Mouse (Mus musculus) heart, embryonic 14.5 days (tissue): Measurements from ENCODE around the gene Amotl1. TPM values are rescaled to one million over a fixed set of nuclear protein-coding genes. Genes with fewer than 3 reads are reported as not detected.

Source experiments
- ATAC-seq: fragments of 200-750 bp; cut with Nextera tagmentation; 2 replicates; pipeline ENCODE4 v1.8.0; 2017; ENCODE audit warnings: low read depth, moderate TSS enrichment; ENCODE audit not compliant: insufficient number of reproducible peaks, insufficient read depth, low FRiP score
- H3K27ac ChIP-seq, 2 experiments: fragments of 200-500 bp in 1 of 2; fragments of 300-500 bp in 1 of 2; sonication (generic) in 1 of 2; replicated peaks in 1 of 2; 2 replicates each; pipeline ENCODE4 v1.5.1; 2012 to 2014; ENCODE audit warnings: low read depth in 2 of 2, low read length in 2 of 2, control low read depth in 1 of 2, mild to moderate bottlenecking in 1 of 2, mixed read lengths in 1 of 2; ENCODE audit not compliant: control insufficient read depth in 1 of 2, insufficient read depth in 1 of 2
- H3K27me3 ChIP-seq: fragments of 300-500 bp; sonication (generic); 2 replicates; pipeline ENCODE4 v1.6.1; 2014; ENCODE audit warnings: mild to moderate bottlenecking, low read length, control low read depth; ENCODE audit not compliant: control insufficient read depth, insufficient read depth
- H3K36me3 ChIP-seq: fragments of 300-500 bp; sonication (generic); 2 replicates; pipeline ENCODE4 v1.6.1; 2014; ENCODE audit warnings: mild to moderate bottlenecking, control low read depth, low read length, mixed read lengths; ENCODE audit not compliant: control insufficient read depth, insufficient read depth
- H3K4me1 ChIP-seq, 2 experiments: fragments of 200-500 bp in 1 of 2; fragments of 300-500 bp in 1 of 2; sonication (generic) in 1 of 2; 2 replicates each; pipeline ENCODE4 v1.6.1; 2012 to 2014; ENCODE audit warnings: low read length in 2 of 2, control low read depth in 1 of 2, mixed read lengths in 1 of 2; ENCODE audit not compliant: control insufficient read depth in 2 of 2, insufficient read depth in 2 of 2
- H3K4me2 ChIP-seq: fragments of 300-500 bp; sonication (generic); 2 replicates; pipeline ENCODE4 v1.6.1; 2014; ENCODE audit warnings: mild to moderate bottlenecking, low read length
- H3K4me3 ChIP-seq, 2 experiments: fragments of 200-500 bp in 1 of 2; fragments of 300-500 bp in 1 of 2; sonication (generic) in 1 of 2; 2 replicates each; pipeline ENCODE4 v1.5.1; 2012 to 2014; ENCODE audit warnings: low read length in 2 of 2, mild to moderate bottlenecking in 2 of 2, control low read depth in 1 of 2, low read depth in 1 of 2, moderate library complexity in 1 of 2; ENCODE audit not compliant: control insufficient read depth in 1 of 2, insufficient read depth in 1 of 2
- H3K9ac ChIP-seq: fragments of 300-500 bp; sonication (generic); 2 replicates; pipeline ENCODE4 v1.6.1; 2014; ENCODE audit warnings: mild to moderate bottlenecking, low read length
- H3K9me3 ChIP-seq: fragments of 300-500 bp; sonication (generic); 2 replicates; pipeline ENCODE4 v1.6.1; 2016; ENCODE audit warnings: low read length, control low read depth; ENCODE audit not compliant: control insufficient read depth
- WGBS: fragments of 180-500 bp; shearing (Covaris S2); extraction: QIAGEN DNeasy Blood & Tissue Kit; methylation state at CpG from one replicate; pipeline ENCODE4 v1.1.7; 2014; 5-methylcytosine and 5-hydroxymethylcytosine counted together
- polyA plus RNA-seq: library from polyadenylated mRNA; unstranded; fragments of >200 nt; fragmentation: Nextera tagmentation; extraction: Ambion mirVana; gene quantifications from 2 replicates; pipeline ENCODE4 v1.2.1, GENCODE M21; 2014

Gene Amotl1
- polyA plus RNA-seq, 1 experiment from 2014 or later: 26.4 TPM

- no peak for ATAC-seq
- no peaks in the 10 kb centered on the region for H3K9me3 ChIP-seq
- H3K27ac ChIP-seq: no peak overlapping the region
- 0 out of 2 replicates have a peak, but pooled peaks cover 11% of the 10 kb centered on the region for H3K36me3 ChIP-seq
- no peak overlapping the region for H3K4me3 ChIP-seq
- peaks cover 23 to 67% of the 10 kb centered on the region in 2 experiments for H3K4me1 ChIP-seq
- no peaks in the 10 kb centered on the region for H3K27me3 ChIP-seq
- WGBS: 88% methylated on average over 4 of the region's 4 CpGs
- no peak overlapping the region for H3K4me2 ChIP-seq
- no peak overlapping the region for H3K9ac ChIP-seq
Measured at GRCm38 (mm10) chr9:14603475-14603874, 41.4 kb downstream of the Amotl1 start.

GRCm38 (mm10) chr9:14599799-14600198, 45.1 kb downstream of the Amotl1 start:
- Histone ChIP-seq H3K27ac (no peak overlapping the region), H3K9me3 (no peaks in the 10 kb centered on the region), H3K4me1 (peaks cover 26 to 61% of the 10 kb centered on the region in 2 experiments), H3K27me3 (no peaks in the 10 kb centered on the region), H3K9ac (no peak overlapping the region), H3K36me3 (peaks cover 18% of the 10 kb centered on the region), H3K4me3 (no peak overlapping the region), H3K4me2 (no peak overlapping the region)
- ATAC-seq: no peak
- WGBS: 72% methylated on average over 5 of the region's 5 CpGs

- Histone ChIP-seq H3K27me3 (no peaks in the 10 kb centered on the region), H3K27ac (no peak overlapping the region), H3K4me2 (no peak overlapping the region), H3K36me3 (peaks cover 29% of the 10 kb centered on the region), H3K4me1 (peaks cover 26 to 55% of the 10 kb centered on the region in 2 experiments), H3K4me3 (no peak overlapping the region), H3K9ac (no peak overlapping the region), H3K9me3 (no peaks in the 10 kb centered on the region)
- WGBS: 100% methylated on average over 2 of the region's 2 CpGs
- no peak for ATAC-seq
Measured at GRCm38 (mm10) chr9:14598157-14598556, 46.7 kb downstream of the Amotl1 start.

- H3K27me3 ChIP-seq: no peaks in the 10 kb centered on the region
- peaks cover 26 to 48% of the 10 kb centered on the region in 2 experiments for H3K4me1 ChIP-seq
- H3K27ac ChIP-seq: peak overlapping the region in 1 of 2 experiments; percentile 77; a peak in 1 of 4 replicates
- H3K4me3 ChIP-seq: no peak overlapping the region
- H3K9ac ChIP-seq: no peak overlapping the region
- H3K9me3 ChIP-seq: no peaks in the 10 kb centered on the region
- no peak for ATAC-seq
- H3K4me2 ChIP-seq: no peak overlapping the region
- H3K36me3 ChIP-seq: peaks cover 36% of the 10 kb centered on the region
- WGBS: 60% methylated on average over 3 of the region's 3 CpGs
Measured at GRCm38 (mm10) chr9:14597429-14597828, 47.4 kb downstream of the Amotl1 start.

GRCm38 (mm10) chr9:14596858-14597257, 48.0 kb downstream of the Amotl1 start:
- no peak overlapping the region for H3K4me3 ChIP-seq
- no peak overlapping the region for H3K4me2 ChIP-seq
- ATAC-seq: no peak
- no peak overlapping the region for H3K9ac ChIP-seq
- H3K27me3 ChIP-seq: no peaks in the 10 kb centered on the region
- H3K9me3 ChIP-seq: no peaks in the 10 kb centered on the region
- peaks cover 42% of the 10 kb centered on the region for H3K36me3 ChIP-seq
- WGBS: 54% methylated on average over 7 of the region's 7 CpGs
- H3K27ac ChIP-seq: peak overlapping the region; percentile 70 to 77
- peaks cover 23 to 42% of the 10 kb centered on the region in 2 experiments for H3K4me1 ChIP-seq

- ATAC-seq: peak; percentile 83
- H3K4me3 ChIP-seq: no peak overlapping the region
- no peaks in the 10 kb centered on the region for H3K9me3 ChIP-seq
- peak overlapping the region; percentile 70 to 77 for H3K27ac ChIP-seq
- peaks cover 23 to 40% of the 10 kb centered on the region in 2 experiments for H3K4me1 ChIP-seq
- WGBS: 45% methylated on average over 5 of the region's 5 CpGs
- H3K4me2 ChIP-seq: no peak overlapping the region
- H3K9ac ChIP-seq: no peak overlapping the region
- peaks cover 46% of the 10 kb centered on the region for H3K36me3 ChIP-seq
- no peaks in the 10 kb centered on the region for H3K27me3 ChIP-seq
Measured at GRCm38 (mm10) chr9:14596427-14596826, 48.4 kb downstream of the Amotl1 start.

GRCm38 (mm10) chr9:14595893-14596292, 49.0 kb downstream of the Amotl1 start:
- H3K9me3 ChIP-seq: no peaks in the 10 kb centered on the region
- peaks cover 23 to 41% of the 10 kb centered on the region in 2 experiments for H3K4me1 ChIP-seq
- H3K27me3 ChIP-seq: no peaks in the 10 kb centered on the region
- no peak for ATAC-seq
- H3K27ac ChIP-seq: peak overlapping the region; percentile 35 to 77
- H3K4me3 ChIP-seq: no peak overlapping the region
- peaks cover 51% of the 10 kb centered on the region for H3K36me3 ChIP-seq
- H3K4me2 ChIP-seq: no peak overlapping the region
- H3K9ac ChIP-seq: no peak overlapping the region
- WGBS: 74% methylated on average over 3 of the region's 3 CpGs

GRCm38 (mm10) chr9:14593880-14594279, 51.0 kb downstream of the Amotl1 start:
- peaks cover 67% of the 10 kb centered on the region for H3K36me3 ChIP-seq
- peaks cover 23 to 33% of the 10 kb centered on the region in 2 experiments for H3K4me1 ChIP-seq
- no peaks in the 10 kb centered on the region for H3K27me3 ChIP-seq
- H3K9me3 ChIP-seq: no peaks in the 10 kb centered on the region
- ATAC-seq: no peak
- no peak overlapping the region for H3K9ac ChIP-seq
- 90% methylated on average over 4 of the region's 4 CpGs for WGBS
- H3K4me2 ChIP-seq: no peak overlapping the region
- no peak overlapping the region for H3K4me3 ChIP-seq
- H3K27ac ChIP-seq: no peak overlapping the region
